Mouse (Mus musculus) kidney, adult 9 months (tissue): Measurements from ENCODE around the gene Ovol3.
A peak's percentile ranks its signal among the peaks of the same experiment; 100 is the strongest.

Experiments used
- DNase-seq: peaks from one replicate; pipeline ENCODE4 v3.0.0; 2022

Gene Ovol3

GRCm38 (mm10) chr7:30193581-30194100 is 41.9 kb downstream of the Ovol3 start:
- DNase-seq: peak; percentile 86

- no peak for DNase-seq
Observed at GRCm38 (mm10) chr7:30193013-30193412, 42.5 kb downstream of the Ovol3 start.

GRCm38 (mm10) chr7:30192088-30192487 is 43.4 kb downstream of the Ovol3 start:
- no peak for DNase-seq

GRCm38 (mm10) chr7:30189116-30189491 is 46.4 kb downstream of the Ovol3 start:
- DNase-seq: no peak

GRCm38 (mm10) chr7:30188344-30189115 is 47.0 kb downstream of the Ovol3 start:
- no peak for DNase-seq

GRCm38 (mm10) chr7:30184641-30185348 is 50.7 kb downstream of the Ovol3 start:
- DNase-seq: no peak

- DNase-seq: peak; percentile 95
Observed at GRCm38 (mm10) chr7:30183879-30184289, 51.6 kb downstream of the Ovol3 start, which contains the start of gene Cox7a1. TSS of gene Cox7a1 (plus strand) at chr7:30184144.
